Mouse (Mus musculus) heart, embryonic 15.5 days (tissue): ENCODE data around the gene Ncapd3. TPM values are rescaled to one million over a fixed set of nuclear protein-coding genes. Genes with fewer than 3 reads are reported as not detected.

ENCODE experiments used
- ATAC-seq: fragments of 200-750 bp; cut with Nextera tagmentation; replicated peaks from 2 replicates; pipeline ENCODE4 v1.8.0; 2017; ENCODE audit warnings: low read depth, moderate TSS enrichment; ENCODE audit not compliant: insufficient number of reproducible peaks, insufficient read depth, low FRiP score
- H3K27ac ChIP-seq: fragments of 300-500 bp; sonication (generic); 2 replicates; pipeline ENCODE4 v1.5.1; 2015; ENCODE audit warnings: mild to moderate bottlenecking, inconsistent platforms
- H3K27me3 ChIP-seq: fragments of 300-500 bp; sonication (generic); 2 replicates; pipeline ENCODE4 v1.6.1; 2015; ENCODE audit warnings: inconsistent platforms
- H3K36me3 ChIP-seq: fragments of 300-500 bp; sonication (generic); 2 replicates; pipeline ENCODE4 v1.6.1; 2015; ENCODE audit warnings: mild to moderate bottlenecking, inconsistent platforms
- H3K4me1 ChIP-seq: fragments of 300-500 bp; sonication (generic); replicated peaks from 2 replicates; pipeline ENCODE4 v1.6.1; 2015; ENCODE audit warnings: inconsistent platforms
- H3K4me2 ChIP-seq: fragments of 300-500 bp; sonication (generic); 2 replicates; pipeline ENCODE4 v1.6.1; 2015; ENCODE audit warnings: inconsistent platforms, mild to moderate bottlenecking, moderate library complexity
- H3K4me3 ChIP-seq: fragments of 300-500 bp; sonication (generic); 2 replicates; pipeline ENCODE4 v1.5.1; 2015; ENCODE audit warnings: mild to moderate bottlenecking, inconsistent platforms
- H3K9ac ChIP-seq: fragments of 300-500 bp; sonication (generic); 2 replicates; pipeline ENCODE4 v1.6.1; 2015; ENCODE audit warnings: mild to moderate bottlenecking, inconsistent platforms
- H3K9me3 ChIP-seq: fragments of 300-500 bp; sonication (generic); replicated peaks from 2 replicates; pipeline ENCODE4 v1.6.1; 2016; ENCODE audit warnings: inconsistent platforms
- WGBS: fragments of 180-500 bp; shearing (Covaris S2); methylation state at CpG from one replicate; pipeline ENCODE4 v1.1.7; 2015; ENCODE audit warnings: mixed read lengths; 5-methylcytosine and 5-hydroxymethylcytosine counted together
- polyA plus RNA-seq: library from polyadenylated mRNA; unstranded; fragments of >200 nt; fragmentation: Nextera tagmentation; extraction: Ambion mirVana; gene quantifications from 2 replicates; pipeline ENCODE4 v1.2.1, GENCODE M21; 2015

Ncapd3 gene
- polyA plus RNA-seq, 1 experiment from 2014 or later = 16.7 TPM

DNA sequence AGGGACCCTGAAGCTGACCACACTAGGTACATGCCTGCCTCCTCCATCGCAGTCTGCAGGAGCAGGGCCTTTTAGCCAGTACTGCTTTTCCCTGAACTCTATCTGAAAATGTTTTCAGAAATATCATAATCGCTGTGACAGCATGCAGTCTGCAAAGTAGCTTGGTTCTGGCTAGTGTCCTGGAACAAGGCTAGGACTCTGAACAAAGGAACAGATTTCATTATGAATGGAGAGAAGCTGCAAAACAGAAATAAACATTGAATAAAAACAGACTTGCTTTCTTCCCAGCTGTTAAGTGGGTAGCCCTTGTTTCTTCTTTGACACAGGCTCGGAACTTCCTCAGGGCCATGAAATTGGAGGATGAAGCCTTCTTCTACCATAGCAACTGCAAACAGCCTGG, 24.7 kb upstream of the Ncapd3 start:
- Histone ChIP-seq H3K9ac (no peak overlapping the region), H3K4me3 (no peak overlapping the region), H3K4me1 (peaks cover 7% of the 10 kb centered on the region), H3K27me3 (no peaks in the 10 kb centered on the region), H3K9me3 (no peaks in the 10 kb centered on the region), H3K36me3 (peaks cover 51% of the 10 kb centered on the region), H3K27ac (no peak overlapping the region), H3K4me2 (no peak overlapping the region)
- WGBS = 90% methylated on average over 3 of the region's 3 CpGs
- no peak for ATAC-seq

DNA sequence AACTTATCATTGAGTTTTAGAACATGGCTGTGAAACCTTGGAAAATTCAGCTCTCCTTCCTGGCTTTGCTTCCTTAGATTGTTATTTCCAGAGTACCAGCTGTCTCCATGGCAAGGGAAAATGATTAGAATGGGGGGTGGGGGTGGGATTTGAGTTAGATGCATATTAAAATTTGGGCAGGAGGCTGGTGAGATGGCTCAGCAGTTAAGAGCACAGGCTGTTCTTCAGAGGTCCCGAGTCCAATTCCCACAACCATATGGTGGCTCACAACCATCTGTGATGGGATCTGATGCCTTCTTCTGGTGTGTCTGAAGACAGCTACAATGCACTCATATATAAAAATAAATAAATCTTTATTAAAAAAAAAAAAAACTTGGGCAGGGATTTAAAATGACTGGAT, 24.0 kb upstream of the Ncapd3 start:
- Histone ChIP-seq H3K4me2 (no peak overlapping the region), H3K36me3 (peaks cover 56% of the 10 kb centered on the region), H3K9me3 (no peaks in the 10 kb centered on the region), H3K27me3 (no peaks in the 10 kb centered on the region), H3K4me1 (peaks cover 1% of the 10 kb centered on the region; the same call in 1 of the 2 replicates), H3K4me3 (no peak overlapping the region), H3K27ac (no peak overlapping the region), H3K9ac (no peak overlapping the region)
- WGBS = 87% methylated on average over 1 of the region's 1 CpGs
- no peak for ATAC-seq

DNA sequence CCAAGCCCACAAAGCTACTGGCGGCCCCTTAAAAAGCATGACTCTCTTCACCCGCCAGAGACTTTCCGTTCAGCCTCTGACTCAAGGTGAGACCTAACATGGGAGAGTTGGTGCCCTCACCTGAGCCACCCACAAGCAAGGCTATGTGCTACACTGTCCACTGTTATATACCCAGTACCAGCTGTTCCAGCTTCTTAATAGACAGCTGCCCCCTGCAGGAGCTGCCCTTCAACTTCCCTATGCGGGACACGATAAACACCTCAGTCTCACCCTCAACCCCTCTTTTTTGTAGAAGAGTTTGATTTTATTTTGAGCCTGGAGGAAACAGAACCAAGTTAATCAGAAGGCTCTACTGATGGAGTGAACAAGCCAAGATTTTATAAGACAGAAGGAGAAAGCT, 23.1 kb upstream of the Ncapd3 start:
- no peak overlapping the region for H3K4me3 ChIP-seq
- no peak overlapping the region for H3K27ac ChIP-seq
- no peaks in the 10 kb centered on the region for H3K9me3 ChIP-seq
- no peaks in the 10 kb centered on the region for H3K27me3 ChIP-seq
- H3K4me1 ChIP-seq = no peaks in the 10 kb centered on the region
- WGBS = 87% methylated on average over 5 of the region's 5 CpGs
- no peak overlapping the region for H3K4me2 ChIP-seq
- peaks cover 62% of the 10 kb centered on the region for H3K36me3 ChIP-seq
- no peak overlapping the region for H3K9ac ChIP-seq
- ATAC-seq = no peak

DNA sequence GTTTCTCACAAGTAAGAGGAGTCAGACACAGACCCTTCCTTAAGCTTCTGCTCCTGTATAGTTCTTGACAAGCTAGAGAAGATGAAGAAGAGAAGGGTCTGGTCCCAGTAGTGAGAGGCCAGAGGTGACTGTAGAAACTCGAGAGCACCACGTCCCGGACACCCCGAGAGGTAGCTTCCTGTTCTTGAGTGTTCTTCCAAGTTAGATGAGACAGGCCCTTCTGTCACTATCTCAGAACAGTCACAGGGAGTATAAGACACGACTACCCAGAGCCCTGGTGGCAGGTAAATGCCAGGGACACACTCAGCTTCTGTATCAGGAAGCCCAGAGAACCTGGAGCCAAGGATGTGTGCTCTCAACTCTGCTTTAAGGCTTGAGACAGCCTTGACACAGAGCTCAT, 20.7 kb upstream of the Ncapd3 start:
- no peaks in the 10 kb centered on the region for H3K27me3 ChIP-seq
- H3K4me2 ChIP-seq = no peak overlapping the region
- ATAC-seq = no peak
- no peaks in the 10 kb centered on the region for H3K9me3 ChIP-seq
- peaks cover 78% of the 10 kb centered on the region for H3K36me3 ChIP-seq
- no peak overlapping the region for H3K9ac ChIP-seq
- H3K4me1 ChIP-seq = no peaks in the 10 kb centered on the region
- H3K27ac ChIP-seq = no peak overlapping the region
- no peak overlapping the region for H3K4me3 ChIP-seq
- 79% methylated on average over 5 of the region's 5 CpGs for WGBS

DNA sequence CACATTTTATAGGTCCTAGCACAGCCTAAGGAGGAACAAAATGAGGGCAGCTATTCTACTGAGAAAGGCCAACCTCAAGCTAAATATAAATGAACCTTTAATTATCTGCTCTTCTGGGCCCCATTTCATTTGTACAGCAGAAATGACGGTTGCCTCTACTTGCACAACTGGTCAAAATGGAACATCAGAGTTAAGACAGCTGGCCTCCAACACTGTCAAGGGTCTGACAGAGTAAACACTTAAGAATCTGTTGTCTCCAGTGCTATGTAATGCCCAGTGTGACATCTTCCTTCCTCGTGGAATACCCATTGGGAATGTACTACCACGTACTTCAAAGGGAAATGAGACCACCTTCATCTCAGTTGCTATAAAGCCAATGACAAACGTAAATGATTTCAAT, 18.4 kb upstream of the Ncapd3 start:
- no peaks in the 10 kb centered on the region for H3K4me1 ChIP-seq
- no peak for ATAC-seq
- H3K4me2 ChIP-seq = no peak overlapping the region
- no peaks in the 10 kb centered on the region for H3K27me3 ChIP-seq
- H3K9me3 ChIP-seq = no peaks in the 10 kb centered on the region
- peaks cover 84% of the 10 kb centered on the region for H3K36me3 ChIP-seq
- H3K4me3 ChIP-seq = no peak overlapping the region
- 81% methylated on average over 4 of the region's 4 CpGs for WGBS
- H3K9ac ChIP-seq = no peak overlapping the region
- H3K27ac ChIP-seq = no peak overlapping the region

DNA sequence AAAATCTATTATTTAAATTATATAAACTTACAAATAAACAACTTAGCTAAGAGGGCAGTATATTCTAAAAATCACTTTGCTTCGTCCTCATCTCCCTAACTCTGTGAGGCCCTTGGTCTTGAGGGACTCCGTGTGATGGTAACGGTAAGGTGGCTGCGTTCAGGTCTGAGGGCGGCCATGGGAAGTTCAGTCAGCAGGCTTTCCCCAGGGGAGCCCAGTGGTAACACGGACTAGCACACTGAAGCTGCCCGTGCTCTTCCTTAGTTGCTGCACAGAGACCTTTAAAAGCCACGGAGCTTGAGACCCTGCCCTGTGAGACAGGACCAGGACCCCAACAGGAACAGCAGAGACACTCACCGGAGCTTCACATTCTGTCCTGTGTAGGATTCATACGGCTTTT, 11.0 kb upstream of the Ncapd3 start:
- no peak overlapping the region for H3K9ac ChIP-seq
- no peaks in the 10 kb centered on the region for H3K27me3 ChIP-seq
- no peak for ATAC-seq
- WGBS = 93% methylated on average over 10 of the region's 10 CpGs
- H3K4me3 ChIP-seq = no peak overlapping the region
- H3K4me1 ChIP-seq = peaks cover 5% of the 10 kb centered on the region; the same call in 1 of the 2 replicates
- H3K4me2 ChIP-seq = no peak overlapping the region
- H3K27ac ChIP-seq = no peak overlapping the region
- H3K9me3 ChIP-seq = no peaks in the 10 kb centered on the region
- peaks cover 37% of the 10 kb centered on the region for H3K36me3 ChIP-seq

DNA sequence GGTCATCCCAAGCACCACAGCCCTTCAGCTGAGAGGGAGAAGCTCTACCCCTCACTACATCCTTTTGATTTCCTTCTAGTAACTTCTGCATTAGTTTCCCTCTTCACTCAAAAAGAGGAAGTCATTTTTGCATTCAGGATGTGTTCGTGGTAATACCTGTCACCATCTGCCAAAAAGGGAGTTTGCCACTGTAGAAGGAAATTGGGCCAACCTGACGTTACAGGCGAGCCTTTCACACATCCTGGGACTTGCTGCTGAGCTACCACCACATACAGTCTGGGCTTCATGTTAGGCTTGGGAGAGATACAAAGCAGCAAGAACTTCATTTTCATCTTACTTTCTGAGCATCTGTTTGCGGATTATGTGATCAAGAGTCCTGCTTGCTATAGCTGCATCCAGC, 6.3 kb upstream of the Ncapd3 start:
- Histone ChIP-seq H3K4me1 (peaks cover 27% of the 10 kb centered on the region), H3K36me3 (peaks cover 9% of the 10 kb centered on the region; the same call in 1 of the 2 replicates), H3K9me3 (no peaks in the 10 kb centered on the region), H3K27ac (no peak overlapping the region), H3K4me2 (no peak overlapping the region), H3K27me3 (no peaks in the 10 kb centered on the region), H3K9ac (no peak overlapping the region), H3K4me3 (no peak overlapping the region)
- no peak for ATAC-seq
- WGBS = 71% methylated on average over 4 of the region's 4 CpGs

DNA sequence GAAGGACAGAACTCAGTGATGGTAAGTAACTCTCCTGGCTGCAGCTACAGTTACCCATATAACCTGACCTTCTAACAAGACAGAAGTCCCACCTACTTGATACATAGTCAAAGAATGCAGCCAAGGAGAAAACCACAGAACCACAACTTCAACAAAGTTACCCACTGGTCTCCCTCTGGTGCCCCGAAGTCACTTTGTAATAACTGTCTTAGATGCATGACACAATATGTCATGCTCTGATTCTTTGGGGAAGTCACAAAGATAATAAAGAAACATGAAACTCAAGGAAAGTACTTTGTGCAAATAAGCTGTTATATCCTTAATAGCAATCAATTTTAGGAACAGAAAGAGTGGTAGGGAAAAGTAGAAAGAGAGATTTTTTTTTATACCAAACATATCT, 3.3 kb upstream of the Ncapd3 start:
- peaks cover 8% of the 10 kb centered on the region; the same call in 1 of the 2 replicates for H3K36me3 ChIP-seq
- no peak overlapping the region for H3K27ac ChIP-seq
- peaks cover 40% of the 10 kb centered on the region for H3K4me1 ChIP-seq
- no peaks in the 10 kb centered on the region for H3K27me3 ChIP-seq
- H3K9me3 ChIP-seq = no peaks in the 10 kb centered on the region
- no peak overlapping the region for H3K4me2 ChIP-seq
- H3K9ac ChIP-seq = no peak overlapping the region
- 65% methylated on average over 1 of the region's 1 CpGs for WGBS
- no peak overlapping the region for H3K4me3 ChIP-seq
- ATAC-seq = no peak

DNA sequence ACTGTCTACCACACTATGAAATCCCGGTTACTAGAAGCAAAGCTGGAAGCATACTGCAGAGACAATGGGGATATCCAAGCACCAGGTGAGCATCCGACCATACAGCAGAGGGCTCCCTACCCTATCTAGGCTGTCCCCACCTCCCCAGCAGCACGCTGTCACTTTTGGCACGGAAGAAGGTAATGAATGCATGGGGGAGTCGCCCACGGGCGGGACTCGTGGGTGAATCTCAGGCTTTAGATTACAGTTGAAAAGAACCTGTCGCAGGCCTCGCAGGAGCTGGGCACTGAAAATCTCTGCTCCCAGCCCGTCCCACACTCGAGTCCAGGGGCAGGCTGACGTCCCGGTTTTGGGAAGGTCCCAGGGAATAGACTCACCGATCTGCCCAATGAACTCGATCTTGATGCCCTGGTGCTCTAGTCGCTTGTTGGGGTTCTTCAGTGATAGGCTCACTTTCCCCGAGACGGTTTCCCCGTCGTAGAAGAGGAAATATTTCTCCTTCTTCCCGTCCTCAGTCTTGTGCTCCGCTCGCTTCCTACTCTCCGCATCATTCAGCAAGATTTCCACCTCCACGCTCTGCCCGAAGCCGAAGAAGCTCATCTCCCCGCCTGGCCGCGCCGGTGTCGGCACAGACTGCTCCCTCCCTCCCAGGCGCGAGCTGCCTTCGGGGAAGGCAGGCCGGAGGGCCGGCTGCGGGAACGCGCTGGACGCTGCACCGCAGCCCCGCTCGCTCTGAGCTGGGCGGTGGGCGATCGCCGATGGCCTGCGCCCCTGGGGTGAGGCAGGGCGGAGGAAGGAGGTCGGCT, 750 bp upstream of the Ncapd3 start:
- 0 out of 2 replicates have a peak, but pooled peaks cover 3% of the 10 kb centered on the region for H3K36me3 ChIP-seq
- WGBS = under 1% methylated on average over 52 of the region's 52 CpGs
- no peaks in the 10 kb centered on the region for H3K27me3 ChIP-seq
- H3K4me2 ChIP-seq = peak overlapping the region; percentile 93
- H3K4me1 ChIP-seq = peaks cover 44% of the 10 kb centered on the region
- H3K4me3 ChIP-seq = peak overlapping the region; percentile 100
- ATAC-seq = no peak; the same call in 1 of the 2 replicates
- peak overlapping the region; percentile 97 for H3K9ac ChIP-seq
- H3K27ac ChIP-seq = peak overlapping the region; percentile 94
- H3K9me3 ChIP-seq = no peaks in the 10 kb centered on the region

DNA sequence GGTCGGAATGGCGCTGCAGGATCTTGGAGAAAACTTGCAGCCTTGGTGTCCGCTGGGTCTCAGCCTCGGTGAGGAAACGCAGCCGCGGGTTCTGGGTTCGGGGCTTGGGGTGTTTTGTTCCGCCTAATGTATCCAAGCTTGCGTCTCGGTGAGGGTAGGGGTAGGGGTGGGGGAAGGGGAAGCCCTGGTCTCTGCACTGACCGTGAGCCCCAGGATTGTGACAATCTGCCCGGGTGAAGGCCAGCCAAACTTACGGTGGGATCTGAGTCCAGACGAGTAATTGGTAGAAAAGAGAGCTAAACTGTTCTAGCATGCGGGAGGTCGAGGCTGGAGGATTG, 757 bp downstream of the Ncapd3 start:
- under 1% methylated on average over 17 of the region's 17 CpGs for WGBS
- Histone ChIP-seq H3K4me1 (peaks cover 44% of the 10 kb centered on the region), H3K27me3 (no peaks in the 10 kb centered on the region), H3K9ac (peak overlapping the region; percentile 81), H3K4me3 (peak overlapping the region; percentile 100), H3K4me2 (peak overlapping the region; percentile 93), H3K9me3 (no peaks in the 10 kb centered on the region), H3K27ac (peak overlapping the region; percentile 94), H3K36me3 (no peaks in the 10 kb centered on the region)
- peak; percentile 8 for ATAC-seq

DNA sequence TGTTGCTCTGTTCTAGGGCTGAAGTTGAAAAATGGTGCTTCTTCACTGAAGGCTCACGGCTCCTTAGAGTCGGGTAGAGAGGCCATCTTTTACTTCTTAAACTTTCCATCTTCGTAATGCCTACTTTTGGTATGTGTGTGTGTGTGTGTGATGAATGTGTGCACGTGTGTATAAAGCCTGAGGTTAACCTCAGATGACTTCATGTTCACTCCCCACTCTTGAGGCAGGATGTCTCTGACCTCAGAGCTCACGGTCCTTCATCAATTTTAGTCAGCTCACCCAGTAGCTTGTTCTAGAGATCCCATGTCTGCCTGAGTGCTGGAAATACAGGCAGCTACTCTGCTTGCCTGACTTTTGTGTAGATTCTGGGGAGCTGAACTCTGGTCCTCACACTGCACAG, 13.9 kb downstream of the Ncapd3 start:
- H3K9ac ChIP-seq = no peak overlapping the region
- H3K27ac ChIP-seq = no peak overlapping the region
- no peak overlapping the region for H3K4me3 ChIP-seq
- peaks cover 87% of the 10 kb centered on the region for H3K36me3 ChIP-seq
- no peak overlapping the region for H3K4me2 ChIP-seq
- no peaks in the 10 kb centered on the region for H3K9me3 ChIP-seq
- 86% methylated on average over 5 of the region's 5 CpGs for WGBS
- H3K4me1 ChIP-seq = no peaks in the 10 kb centered on the region
- ATAC-seq = no peak
- no peaks in the 10 kb centered on the region for H3K27me3 ChIP-seq

DNA sequence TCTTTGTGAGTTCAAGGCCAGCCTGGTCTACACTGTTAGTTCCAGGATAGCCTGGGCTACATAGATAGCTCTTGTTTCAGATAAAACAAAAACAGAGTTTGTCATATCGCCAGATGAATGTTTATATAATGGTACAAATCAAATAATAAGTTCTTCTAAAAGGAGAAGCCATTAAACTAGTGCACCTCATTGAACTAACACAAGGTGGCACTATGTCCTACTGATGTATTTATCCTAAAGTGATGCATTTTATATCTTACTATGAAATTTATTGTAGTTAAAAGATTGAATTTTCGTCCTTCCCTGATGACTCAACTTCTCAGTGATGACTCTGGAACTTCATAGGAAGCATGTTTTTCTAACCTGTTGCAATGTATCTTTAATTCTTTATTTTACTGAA, 19.5 kb downstream of the Ncapd3 start:
- H3K4me1 ChIP-seq = no peaks in the 10 kb centered on the region
- H3K27me3 ChIP-seq = no peaks in the 10 kb centered on the region
- no peak overlapping the region for H3K4me2 ChIP-seq
- no peak for ATAC-seq
- H3K27ac ChIP-seq = no peak overlapping the region
- H3K36me3 ChIP-seq = peaks cover 81% of the 10 kb centered on the region
- H3K9ac ChIP-seq = no peak overlapping the region
- H3K9me3 ChIP-seq = no peaks in the 10 kb centered on the region
- 91% methylated on average over 2 of the region's 2 CpGs for WGBS
- no peak overlapping the region for H3K4me3 ChIP-seq
